Mouse (Mus musculus) left cerebral cortex, postnatal 10 days (tissue): ENCODE results near the gene Dnajc27. TPM values are rescaled to one million over a fixed set of nuclear protein-coding genes. Genes with fewer than 3 reads are reported as not detected.

ENCODE experiments used
- total RNA-seq, 2 experiments: library from RNA; stranded (reverse); gene quantifications; 2 replicates each; pipeline ENCODE4 v1.2.3; 2021

Dnajc27 gene
- total RNA-seq, 2 experiments from 2014 or later, result 63.3 to 63.5 TPM

Other genes with a start within 250 kb of the Dnajc27 start
- 1 to 10 TPM; 2.9 to 3.6 TPM for gene Pomc, start 127.6 kb upstream of the Dnajc27 start, total RNA-seq
- 100 to 1,000 TPM in 1 of 2 experiments, 10 to 100 TPM in 1; 95.7 to 101 TPM for gene Efr3b, start 43.7 kb upstream of the Dnajc27 start, total RNA-seq
- 10 to 100 TPM; 53.9 to 55.1 TPM for gene Adcy3, start 50.5 kb downstream of the Dnajc27 start, total RNA-seq
- gene Ptrhd1, start 151.4 kb downstream of the Dnajc27 start, total RNA-seq, result 1 to 10 TPM; 8.7 to 9.8 TPM
- gene Cenpo, start 151.7 kb downstream of the Dnajc27 start, total RNA-seq, result 1 to 10 TPM; 5.1 to 6.3 TPM